Mouse (Mus musculus) olfactory bulb, adult 2 months (tissue): ENCODE data around the gene Sgms1.

ENCODE experiments used
- CTCF ChIP-seq: fragments of 200-500 bp; IDR thresholded peaks from 2 replicates; pipeline ENCODE4 v1.5.1; 2012; ENCODE audit warnings: low read depth, mild to moderate bottlenecking, low read length, moderate library complexity; ENCODE audit not compliant: insufficient read depth
- POLR2A ChIP-seq: fragments of 200-500 bp; IDR thresholded peaks from 2 replicates; pipeline ENCODE4 v1.6.1; 2012; ENCODE audit warnings: mild to moderate bottlenecking, low read depth, low read length, moderate library complexity; ENCODE audit not compliant: insufficient read depth

DNA sequence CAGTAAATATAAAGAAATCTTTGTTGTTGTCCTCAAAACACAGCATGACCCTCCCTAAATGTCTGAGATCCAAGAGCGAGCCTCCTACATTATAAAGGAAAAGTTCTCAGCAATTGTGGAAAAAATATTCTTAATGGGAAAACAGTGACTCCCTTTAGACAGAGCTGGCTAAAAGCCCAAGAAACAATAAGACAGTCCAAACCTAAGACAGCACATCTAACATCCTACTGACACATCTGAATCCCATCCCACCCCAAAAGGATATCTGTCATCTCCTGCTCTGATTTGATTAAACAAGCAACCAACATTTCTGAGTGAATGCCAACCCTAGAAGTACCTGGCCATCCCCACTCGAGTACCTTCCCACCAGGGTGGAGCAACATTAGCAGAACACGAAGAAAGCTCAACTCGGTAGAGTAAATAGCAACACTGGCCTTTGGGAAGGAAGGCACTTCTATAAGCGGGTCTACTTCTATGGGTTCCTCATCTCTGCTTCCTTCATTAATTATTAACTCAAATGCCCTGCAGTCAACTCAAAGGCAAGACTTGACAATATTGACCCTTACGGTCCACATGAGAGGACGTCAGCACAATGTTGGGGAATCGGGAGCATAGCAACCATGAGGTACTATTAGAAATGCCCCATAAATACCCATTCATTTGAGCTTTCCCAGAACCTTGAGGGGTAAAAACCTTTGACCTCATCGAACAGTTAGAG lies 42.7 kb downstream of the Sgms1 start:
- TF ChIP-seq CTCF, result no peak
- TF ChIP-seq POLR2A, result no peak
